Mouse (Mus musculus) urinary bladder, postnatal 36 days (tissue): Measurements from ENCODE around the gene Prss48.

ENCODE experiments used
- DNase-seq, 2 experiments: peaks; one replicate each; pipeline ENCODE4 v3.0.0; 2022; ENCODE audit warnings: low spot score in 2 of 2, mixed read lengths in 1 of 2

The Prss48 gene

GRCm38 (mm10) chr3:85950914-85951313, 51.4 kb downstream of the Prss48 start:
- DNase-seq = no peak
